Mouse (Mus musculus) liver, adult 2 months (tissue): Measurements from ENCODE around the gene Reck. TPM values are rescaled to one million over a fixed set of nuclear protein-coding genes. Genes with fewer than 3 reads are reported as not detected.

ENCODE experiments used
- DNase-seq: peaks from one replicate; pipeline ENCODE4 v3.0.0-alpha.2; 2011; ENCODE audit warnings: low read depth, low spot score; ENCODE audit errors: extremely low read depth
- H3K27ac ChIP-seq: fragments of 200-500 bp; replicated peaks from 2 replicates; pipeline ENCODE4 v1.5.1; 2012; ENCODE audit warnings: low read depth, mild to moderate bottlenecking, control low read depth, inconsistent platforms, low read length; ENCODE audit not compliant: insufficient read depth
- H3K27me3 ChIP-seq: fragments of 200-500 bp; 2 replicates; pipeline ENCODE4 v1.6.1; 2012; ENCODE audit warnings: mild to moderate bottlenecking, moderate library complexity, low read length, inconsistent platforms; ENCODE audit not compliant: control insufficient read depth, insufficient read depth
- H3K36me3 ChIP-seq: fragments of 200-500 bp; 2 replicates; pipeline ENCODE4 v1.6.1; 2012; ENCODE audit warnings: low read length, inconsistent platforms; ENCODE audit not compliant: control insufficient read depth, insufficient read depth
- H3K4me1 ChIP-seq: fragments of 200-500 bp; 2 replicates; pipeline ENCODE4 v1.6.1; 2011; ENCODE audit warnings: low read length; ENCODE audit not compliant: control insufficient read depth, insufficient read depth
- H3K4me3 ChIP-seq: fragments of 200-500 bp; 2 replicates; pipeline ENCODE4 v1.5.1; 2011; ENCODE audit warnings: low read depth, mild to moderate bottlenecking, control low read depth, low read length, moderate library complexity; ENCODE audit not compliant: insufficient read depth
- H3K79me2 ChIP-seq: fragments of 200-500 bp; 2 replicates; pipeline ENCODE4 v1.6.1; 2012; ENCODE audit warnings: inconsistent platforms, mild to moderate bottlenecking, low read length, moderate library complexity; ENCODE audit not compliant: control insufficient read depth, insufficient read depth
- H3K9ac ChIP-seq: fragments of 200-500 bp; 2 replicates; pipeline ENCODE4 v1.6.1; 2012; ENCODE audit warnings: low read depth, mild to moderate bottlenecking, control low read depth, inconsistent platforms, low read length
- CTCF ChIP-seq: fragments of 200-500 bp; IDR thresholded peaks from 2 replicates; pipeline ENCODE4 v1.5.1; 2011; ENCODE audit warnings: low read depth, low read length, control low read depth
- POLR2A ChIP-seq: fragments of 200-500 bp; IDR thresholded peaks from 2 replicates; pipeline ENCODE4 v1.6.1; 2011; ENCODE audit warnings: low read length, control low read depth; ENCODE audit not compliant: insufficient read depth; ENCODE audit errors: extremely low read depth
- WGBS: fragments of 180-500 bp; shearing (Covaris S2); methylation state at CpG from one replicate; pipeline ENCODE4 v1.1.7; 2018; 5-methylcytosine and 5-hydroxymethylcytosine counted together
- polyA plus RNA-seq: library from polyadenylated mRNA; depleted of rRNA; stranded (reverse); fragments of >200 nt; gene quantifications from 2 replicates; pipeline ENCODE4 v1.2.3, GENCODE M21; 2012
- total RNA-seq: library from RNA; depleted of rRNA; stranded (reverse); fragments of >200 nt; gene quantifications from 2 replicates; pipeline ENCODE4 v1.2.3, GENCODE M21; 2014

The Reck gene
- total and polyA plus RNA-seq, 2 experiments = 2.2 to 2.6 TPM

GRCm38 (mm10) chr4:43957846-43958461 lies 82.6 kb downstream of the Reck start:
- peaks cover 5% of the 10 kb centered on the region for H3K4me1 ChIP-seq
- peak overlapping the region; percentile 24 for H3K9ac ChIP-seq
- WGBS = 2% methylated on average over 26 of the region's 26 CpGs
- 0 out of 2 replicates have a peak, but pooled peaks cover 2% of the 10 kb centered on the region for H3K27me3 ChIP-seq
- no peaks in the 10 kb centered on the region for H3K36me3 ChIP-seq
- no peak for DNase-seq
- no peaks in the 10 kb centered on the region for H3K79me2 ChIP-seq
- peak overlapping the region; percentile 53 for H3K4me3 ChIP-seq
- no peak for TF ChIP-seq POLR2A
- no peak for TF ChIP-seq CTCF
- H3K27ac ChIP-seq = no peak overlapping the region

DNA sequence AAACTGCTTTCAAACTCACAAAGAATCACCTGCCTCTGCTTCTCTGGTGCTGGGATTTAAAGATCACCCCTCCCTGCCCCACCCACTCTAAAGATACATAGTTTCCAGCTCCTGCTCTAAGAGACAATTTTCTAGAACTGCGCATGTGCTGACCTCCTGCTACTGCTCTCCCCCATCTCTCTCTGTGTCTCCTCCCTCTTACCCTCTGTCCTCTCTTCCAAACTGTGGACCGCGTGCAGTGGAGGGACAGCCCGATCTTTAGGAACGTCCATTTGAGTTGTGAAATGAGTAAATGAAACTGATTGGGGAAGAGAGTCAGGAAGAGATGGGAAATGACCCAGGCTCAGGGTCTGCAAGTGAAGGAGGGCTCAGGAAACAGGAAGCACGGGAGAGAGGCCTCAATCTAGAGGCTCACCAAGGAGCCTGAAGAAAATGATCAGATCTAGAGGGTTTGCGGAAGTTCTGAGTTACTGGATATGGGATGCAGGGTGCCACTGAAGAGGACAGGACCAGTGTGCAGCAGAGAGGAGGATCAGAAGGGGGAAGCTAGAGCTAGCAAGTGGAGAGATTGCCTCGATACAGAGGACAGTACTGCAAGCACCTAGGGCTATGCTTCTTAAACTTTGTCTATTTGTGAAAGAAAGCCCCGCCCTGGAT lies 84.3 kb downstream of the Reck start:
- H3K9ac ChIP-seq = peak overlapping the region; percentile 26; the same call in 1 of the 2 replicates
- no peak overlapping the region; the same call in 1 of the 2 replicates for H3K4me3 ChIP-seq
- DNase-seq = peak; percentile 33
- H3K36me3 ChIP-seq = no peaks in the 10 kb centered on the region
- peaks cover 11% of the 10 kb centered on the region for H3K4me1 ChIP-seq
- TF ChIP-seq CTCF = no peak
- TF ChIP-seq POLR2A = no peak
- WGBS = 25% methylated on average over 9 of the region's 9 CpGs
- no peaks in the 10 kb centered on the region for H3K79me2 ChIP-seq
- 0 out of 2 replicates have a peak, but pooled peaks cover 2% of the 10 kb centered on the region for H3K27me3 ChIP-seq
- no peak overlapping the region for H3K27ac ChIP-seq

GRCm38 (mm10) chr4:43960207-43960606 lies 84.9 kb downstream of the Reck start:
- TF ChIP-seq POLR2A (no peak), CTCF (no peak)
- H3K9ac ChIP-seq = no peak overlapping the region

DNA sequence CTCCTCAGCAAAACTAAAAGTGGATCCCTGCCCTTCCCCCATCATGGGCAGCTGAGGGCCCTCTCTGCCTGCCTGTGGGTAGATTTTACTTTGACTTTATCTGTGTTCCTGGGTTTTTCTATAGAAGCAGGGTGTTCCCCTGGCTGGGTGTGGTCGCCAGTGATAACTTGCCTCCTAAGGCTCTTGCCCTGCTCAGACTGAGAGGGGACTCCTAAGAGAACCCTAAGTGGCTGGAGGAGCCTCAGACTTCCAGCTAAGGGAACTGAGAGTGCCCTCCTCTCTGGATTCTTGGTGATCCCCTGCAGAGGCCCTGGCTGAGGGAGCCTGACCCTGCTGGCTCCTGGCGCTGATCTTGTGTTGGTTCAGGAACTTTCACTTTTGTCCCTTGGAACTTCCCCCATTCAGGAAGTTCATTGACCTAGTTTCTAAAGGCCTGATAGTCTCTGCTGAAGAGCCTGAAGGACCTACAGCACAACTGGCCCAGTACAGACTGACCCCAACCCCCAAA lies 89.0 kb downstream of the Reck start:
- H3K27me3 ChIP-seq = no peaks in the 10 kb centered on the region
- TF ChIP-seq POLR2A = no peak
- no peak for TF ChIP-seq CTCF
- no peaks in the 10 kb centered on the region for H3K36me3 ChIP-seq
- peak; percentile 80 for DNase-seq
- 33% methylated on average over 2 of the region's 2 CpGs for WGBS
- H3K4me1 ChIP-seq = peaks cover 14% of the 10 kb centered on the region
- H3K79me2 ChIP-seq = no peaks in the 10 kb centered on the region
- peak overlapping the region; percentile 10 for H3K27ac ChIP-seq
- H3K9ac ChIP-seq = no peak overlapping the region; the same call in 1 of the 2 replicates
- no peak overlapping the region for H3K4me3 ChIP-seq

More at GRCm38 (mm10) chr4:43960207-43960606, 84.9 kb downstream of the Reck start:
- H3K4me1 ChIP-seq = peaks cover 14% of the 10 kb centered on the region
- no peaks in the 10 kb centered on the region for H3K36me3 ChIP-seq
- DNase-seq = peak; percentile 11
- 73% methylated on average over 6 of the region's 6 CpGs for WGBS
- H3K4me3 ChIP-seq = no peak overlapping the region
- no peaks in the 10 kb centered on the region for H3K79me2 ChIP-seq
- 0 out of 2 replicates have a peak, but pooled peaks cover 2% of the 10 kb centered on the region for H3K27me3 ChIP-seq
- H3K27ac ChIP-seq = peak overlapping the region; percentile 64

GRCm38 (mm10) chr4:43964951-43965684 lies 89.8 kb downstream of the Reck start:
- Histone ChIP-seq H3K9ac (no peak overlapping the region), H3K4me1 (peaks cover 12% of the 10 kb centered on the region), H3K79me2 (no peaks in the 10 kb centered on the region), H3K27me3 (no peaks in the 10 kb centered on the region), H3K27ac (no peak overlapping the region), H3K4me3 (no peak overlapping the region), H3K36me3 (no peaks in the 10 kb centered on the region)
- DNase-seq = no peak
- WGBS = 25% methylated on average over 4 of the region's 4 CpGs
- TF ChIP-seq CTCF (no peak), POLR2A (no peak)
